Mouse (Mus musculus) olfactory bulb, adult 2 months (tissue): ENCODE data around the gene Nabp2.

Experiments
- CTCF ChIP-seq: fragments of 200-500 bp; IDR thresholded peaks from 2 replicates; pipeline ENCODE4 v1.5.1; 2012; ENCODE audit warnings: low read depth, mild to moderate bottlenecking, low read length, moderate library complexity; ENCODE audit not compliant: insufficient read depth
- POLR2A ChIP-seq: fragments of 200-500 bp; IDR thresholded peaks from 2 replicates; pipeline ENCODE4 v1.6.1; 2012; ENCODE audit warnings: mild to moderate bottlenecking, low read depth, low read length, moderate library complexity; ENCODE audit not compliant: insufficient read depth

GRCm38 (mm10) chr10:128412558-128412957 is 1.3 kb upstream of the Nabp2 start:
- TF ChIP-seq CTCF (no peak), POLR2A (no peak)
